Mouse (Mus musculus): ENCODE measurements at regions not wholly inside any gene's neighbourhood (a gene's known extent, or its start where the extent isn't known, plus 50 kb on each side); places are given as distances from the start of the nearest gene placed in this dataset.

DNA sequence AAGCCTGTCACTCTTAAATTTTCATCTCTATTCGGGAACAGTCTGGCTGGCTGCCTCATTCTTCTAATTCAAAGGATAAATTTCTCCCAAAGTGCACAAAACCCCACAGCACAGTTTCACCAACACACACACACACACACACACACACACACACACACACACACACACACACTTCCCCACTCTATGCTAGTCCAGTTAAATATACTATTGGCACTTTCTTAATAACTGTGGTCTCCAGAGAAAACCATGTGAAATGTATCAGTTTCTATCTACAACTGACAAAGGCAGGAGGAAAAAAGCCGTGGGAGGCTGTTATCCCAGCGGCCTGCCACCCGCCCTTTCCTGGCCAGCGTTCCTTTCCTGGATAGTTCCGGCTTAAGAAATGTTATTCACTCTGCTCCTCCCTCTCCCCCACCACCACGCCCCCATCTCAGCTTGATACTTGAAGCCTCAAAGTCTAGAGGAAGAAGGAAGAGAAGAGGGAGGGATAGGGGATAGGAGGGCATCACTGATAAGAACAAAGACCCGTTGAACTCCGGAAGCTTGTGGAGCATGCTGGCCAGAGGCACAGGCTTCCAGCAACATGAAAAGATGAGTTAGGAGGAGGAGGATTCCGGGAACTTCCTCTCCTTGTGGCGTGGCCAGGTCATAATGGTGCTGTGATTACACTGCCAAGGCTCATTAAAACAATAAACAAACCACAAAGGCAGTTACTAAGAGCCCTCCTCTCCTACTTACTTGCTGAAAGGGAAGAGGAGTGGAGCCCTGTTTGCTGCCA lies 345.8 kb downstream of the Mctp2 start:
- WGBS = 5% methylated on average over 11 of the region's 11 CpGs
- Histone ChIP-seq H3K27me3 (replicated peaks; ENCODE audit: control insufficient read depth, insufficient read depth, low read length) (no peaks in the 10 kb centered on the region), H3K9ac (ENCODE audit: low read depth, low read length) (peak overlapping the region; percentile 40), H3K9me3 (ENCODE audit: control insufficient read depth, low read length) (no peaks in the 10 kb centered on the region), H3K4me3 (ENCODE audit: low read depth, low read length) (peak overlapping the region; percentile 19), H3K36me3 (ENCODE audit: control insufficient read depth, insufficient read depth, low read length) (no peaks in the 10 kb centered on the region), H3K4me1 (ENCODE audit: control insufficient read depth, insufficient read depth, low read length) (peaks cover 7% of the 10 kb centered on the region; the same call in 1 of the 2 replicates), H3K27ac (replicated peaks; ENCODE audit: low read depth, low read length) (0 out of 2 replicates have a peak overlapping the region, but pooled peaks have one; percentile 45), H3K4me2 (ENCODE audit: low read depth, low read length) (peak overlapping the region; percentile 48)
- DNase-seq (ENCODE audit: low spot score) (peak; percentile 80), ATAC-seq (ENCODE audit: low read depth) (peak; percentile 79)

DNA sequence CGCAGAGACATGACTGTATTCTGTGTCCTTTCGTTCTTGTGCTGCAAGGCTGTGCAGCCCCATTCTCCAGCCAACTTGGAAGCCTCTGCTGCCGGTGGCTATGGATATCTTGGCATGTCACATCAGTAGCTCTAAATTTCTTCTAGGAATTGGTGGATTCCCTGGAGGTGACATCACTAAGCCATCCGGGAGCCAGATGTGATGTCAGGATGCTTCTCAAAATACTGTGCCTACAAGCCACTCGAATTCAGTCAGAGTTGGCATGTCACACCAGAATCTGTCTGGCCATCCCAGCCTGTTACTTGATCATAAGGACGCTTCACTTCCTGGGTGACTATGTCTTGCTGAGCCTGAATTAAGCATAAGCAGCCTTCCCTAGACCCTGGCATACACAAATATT lies 359.9 kb downstream of the Mctp2 start:
- WGBS = 67% methylated on average over 6 of the region's 6 CpGs
- Histone ChIP-seq H3K4me1 (ENCODE audit: control insufficient read depth, insufficient read depth, low read length) (no peaks in the 10 kb centered on the region), H3K27me3 (replicated peaks; ENCODE audit: control insufficient read depth, insufficient read depth, low read length) (no peaks in the 10 kb centered on the region), H3K36me3 (ENCODE audit: control insufficient read depth, insufficient read depth, low read length) (no peaks in the 10 kb centered on the region), H3K9ac (ENCODE audit: low read depth, low read length) (no peak overlapping the region), H3K27ac (replicated peaks; ENCODE audit: low read depth, low read length) (no peak overlapping the region), H3K4me3 (ENCODE audit: low read depth, low read length) (no peak overlapping the region), H3K4me2 (ENCODE audit: low read depth, low read length) (no peak overlapping the region), H3K9me3 (ENCODE audit: control insufficient read depth, low read length) (no peaks in the 10 kb centered on the region)
- ATAC-seq (ENCODE audit: low read depth) = no peak
- no peak for DNase-seq (ENCODE audit: low spot score)

DNA sequence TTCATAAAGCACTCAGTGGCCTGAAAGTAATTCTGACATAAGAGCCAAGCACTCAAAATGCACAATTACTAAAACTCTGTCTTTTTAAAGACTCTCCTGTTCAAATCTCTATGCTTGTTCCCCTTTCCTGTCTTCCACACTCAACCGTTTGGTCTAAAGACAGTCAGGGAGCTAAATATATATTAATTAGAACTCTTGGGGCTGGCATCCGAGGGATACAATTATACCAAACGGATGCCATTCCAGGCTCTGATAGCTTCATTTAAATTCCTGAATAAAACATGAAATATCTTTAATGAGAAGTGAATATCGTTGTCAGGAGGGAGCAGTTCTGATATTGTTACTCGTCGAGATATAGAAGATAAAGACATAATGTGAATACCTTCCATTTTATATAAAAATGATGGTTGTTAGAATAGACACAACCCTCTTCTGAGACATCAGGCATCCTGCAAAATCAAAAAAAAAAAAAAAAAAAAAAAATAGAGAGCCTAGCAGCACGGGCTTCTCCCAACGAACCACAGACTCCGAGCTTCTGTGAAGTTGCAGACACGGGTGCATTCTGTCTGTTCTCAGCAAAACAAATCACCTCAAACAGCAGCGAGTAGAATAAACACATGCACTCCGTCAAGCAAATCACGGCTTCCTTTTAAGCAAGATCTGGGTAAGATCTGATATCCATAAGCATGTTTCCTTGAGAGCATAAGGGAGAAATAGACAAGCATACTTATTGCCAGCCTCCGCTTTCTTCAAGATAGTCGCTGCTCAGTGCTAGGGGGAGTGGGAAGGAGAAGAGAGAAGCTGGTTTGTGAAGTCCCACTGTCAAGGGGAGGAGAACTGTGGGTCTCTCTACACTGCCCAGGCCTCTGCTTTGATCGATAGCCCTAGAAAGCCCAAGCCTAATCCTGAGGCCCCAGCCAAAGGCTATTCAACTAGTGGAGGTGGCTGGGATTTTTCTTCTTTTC lies 363.0 kb downstream of the Mctp2 start:
- H3K4me2 ChIP-seq (ENCODE audit: low read depth, low read length) = no peak overlapping the region
- no peaks in the 10 kb centered on the region for H3K36me3 ChIP-seq (ENCODE audit: control insufficient read depth, insufficient read depth, low read length)
- no peak for DNase-seq (ENCODE audit: low spot score)
- H3K9me3 ChIP-seq (ENCODE audit: control insufficient read depth, low read length) = no peaks in the 10 kb centered on the region
- H3K27ac ChIP-seq (replicated peaks; ENCODE audit: low read depth, low read length) = no peak overlapping the region
- H3K4me3 ChIP-seq (ENCODE audit: low read depth, low read length) = no peak overlapping the region
- WGBS = 60% methylated on average over 16 of the region's 16 CpGs
- H3K4me1 ChIP-seq (ENCODE audit: control insufficient read depth, insufficient read depth, low read length) = peaks cover 6% of the 10 kb centered on the region; the same call in 1 of the 2 replicates
- no peaks in the 10 kb centered on the region for H3K27me3 ChIP-seq (replicated peaks; ENCODE audit: control insufficient read depth, insufficient read depth, low read length)
- no peak for ATAC-seq (ENCODE audit: low read depth)
- no peak overlapping the region for H3K9ac ChIP-seq (ENCODE audit: low read depth, low read length)

DNA sequence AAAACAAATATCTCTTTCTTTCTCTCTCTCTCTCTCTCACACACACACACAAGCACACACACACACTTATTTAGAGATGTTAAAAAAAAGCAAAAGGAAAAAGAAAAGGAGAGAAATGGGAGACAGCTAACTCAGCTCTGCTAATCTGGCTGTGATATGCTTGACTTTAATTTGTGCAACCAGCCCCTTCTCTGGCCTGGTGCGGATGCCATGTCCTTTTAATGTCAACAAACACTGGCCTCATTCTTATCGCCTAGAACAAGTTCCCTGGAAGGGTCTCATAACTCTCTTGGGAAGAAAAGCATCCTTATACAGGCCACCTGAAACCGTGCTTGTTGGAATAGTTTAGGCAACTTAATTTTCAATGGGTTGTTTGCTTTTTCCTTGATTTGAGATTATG lies 368.7 kb downstream of the Mctp2 start:
- H3K9me3 ChIP-seq (ENCODE audit: control insufficient read depth, low read length) = no peaks in the 10 kb centered on the region
- no peak overlapping the region for H3K4me3 ChIP-seq (ENCODE audit: low read depth, low read length)
- no peaks in the 10 kb centered on the region for H3K36me3 ChIP-seq (ENCODE audit: control insufficient read depth, insufficient read depth, low read length)
- peaks cover 6% of the 10 kb centered on the region; the same call in 1 of the 2 replicates for H3K4me1 ChIP-seq (ENCODE audit: control insufficient read depth, insufficient read depth, low read length)
- no peaks in the 10 kb centered on the region for H3K27me3 ChIP-seq (replicated peaks; ENCODE audit: control insufficient read depth, insufficient read depth, low read length)
- DNase-seq (ENCODE audit: low spot score) (no peak), ATAC-seq (ENCODE audit: low read depth) (no peak)
- no peak overlapping the region for H3K27ac ChIP-seq (replicated peaks; ENCODE audit: low read depth, low read length)
- no peak overlapping the region for H3K9ac ChIP-seq (ENCODE audit: low read depth, low read length)
- no peak overlapping the region for H3K4me2 ChIP-seq (ENCODE audit: low read depth, low read length)
- 28% methylated on average over 3 of the region's 3 CpGs for WGBS

DNA sequence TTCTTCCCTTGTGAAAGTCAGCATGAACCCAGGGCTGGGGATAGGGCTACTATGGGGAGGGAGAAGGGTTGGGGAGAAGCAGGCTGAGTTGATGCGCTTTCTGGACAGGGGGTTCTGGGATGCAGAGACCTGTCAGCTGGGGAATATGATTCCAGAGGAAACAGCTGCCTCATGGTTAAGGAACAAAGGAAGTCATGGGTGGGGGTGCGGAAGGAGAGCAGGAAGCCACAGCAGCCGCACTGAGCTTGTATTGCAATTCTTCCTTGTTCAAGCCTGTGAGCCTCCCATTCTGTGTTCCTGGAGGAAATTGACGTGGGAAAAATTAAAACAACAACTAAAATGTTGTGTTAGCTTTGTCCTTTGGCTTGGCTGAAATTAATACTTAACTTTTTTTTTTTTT lies 369.7 kb downstream of the Mctp2 start:
- Histone ChIP-seq H3K4me3 (ENCODE audit: low read depth, low read length) (no peak overlapping the region), H3K36me3 (ENCODE audit: control insufficient read depth, insufficient read depth, low read length) (no peaks in the 10 kb centered on the region), H3K4me1 (ENCODE audit: control insufficient read depth, insufficient read depth, low read length) (peaks cover 6% of the 10 kb centered on the region; the same call in 1 of the 2 replicates), H3K4me2 (ENCODE audit: low read depth, low read length) (no peak overlapping the region), H3K9ac (ENCODE audit: low read depth, low read length) (no peak overlapping the region), H3K9me3 (ENCODE audit: control insufficient read depth, low read length) (no peaks in the 10 kb centered on the region), H3K27me3 (replicated peaks; ENCODE audit: control insufficient read depth, insufficient read depth, low read length) (no peaks in the 10 kb centered on the region), H3K27ac (replicated peaks; ENCODE audit: low read depth, low read length) (no peak overlapping the region)
- ATAC-seq (ENCODE audit: low read depth) (no peak), DNase-seq (ENCODE audit: low spot score) (peak; percentile 31)
- WGBS = 51% methylated on average over 4 of the region's 4 CpGs
